Mouse (Mus musculus) spleen, postnatal 36 days (tissue): ENCODE data around the gene Fitm1.

Source experiments
- DNase-seq, 2 experiments: peaks; one replicate each; pipeline ENCODE4 v3.0.0; 2022; ENCODE audit warnings: low spot score in 2 of 2, mixed read lengths in 1 of 2

The Fitm1 gene

GRCm38 (mm10) chr14:55596036-55596690 lies 20.7 kb downstream of the Fitm1 start:
- DNase-seq: no peak

- DNase-seq: no peak
Measured at GRCm38 (mm10) chr14:55598521-55599390, 23.3 kb downstream of the Fitm1 start.

- no peak for DNase-seq
Measured at GRCm38 (mm10) chr14:55603271-55603632, 27.8 kb downstream of the Fitm1 start, which contains the start of gene Irf9. Gene Irf9 (plus strand): TSS chr14:55603571.

GRCm38 (mm10) chr14:55603633-55604576 lies 28.5 kb downstream of the Fitm1 start:
- DNase-seq: peak; percentile 96

- DNase-seq: no peak
Measured at GRCm38 (mm10) chr14:55604823-55605222, 29.4 kb downstream of the Fitm1 start.

- DNase-seq: no peak
Measured at GRCm38 (mm10) chr14:55605743-55606459, 30.5 kb downstream of the Fitm1 start.

- DNase-seq: no peak
Measured at GRCm38 (mm10) chr14:55608339-55608738, 32.9 kb downstream of the Fitm1 start.

- no peak for DNase-seq
Measured at GRCm38 (mm10) chr14:55613346-55613745, 37.9 kb downstream of the Fitm1 start.

- no peak for DNase-seq
Measured at GRCm38 (mm10) chr14:55614565-55615178, 39.3 kb downstream of the Fitm1 start.

GRCm38 (mm10) chr14:55615876-55616275 lies 40.5 kb downstream of the Fitm1 start:
- DNase-seq: no peak

- DNase-seq: no peak
Measured at GRCm38 (mm10) chr14:55616844-55617243, 41.4 kb downstream of the Fitm1 start.

GRCm38 (mm10) chr14:55617822-55618221 lies 42.4 kb downstream of the Fitm1 start, which contains the start of gene Rec8:
Gene Rec8 (plus strand): TSS chr14:55618037.
- DNase-seq: peak in 1 of 2 experiments; percentile 17

- peak in 1 of 2 experiments; percentile 17 for DNase-seq
Measured at GRCm38 (mm10) chr14:55618486-55619195, 43.2 kb downstream of the Fitm1 start.
